Mouse (Mus musculus) heart, adult 18-20 months (tissue): ENCODE data around the gene 1110059E24Rik. TPM values are rescaled to one million over a fixed set of nuclear protein-coding genes. Genes with fewer than 3 reads are reported as not detected.
A peak's percentile ranks its signal among the peaks of the same experiment; 100 is the strongest.

Experiments
- DNase-seq, 2 experiments: peaks; one replicate each; pipeline ENCODE4 v3.0.0; 2021 to 2022; ENCODE audit warnings: mixed read lengths in 1 of 2
- total RNA-seq, 2 experiments: library from RNA; stranded (reverse); gene quantifications; 2 replicates each; pipeline ENCODE4 v1.2.3; 2021

The 1110059E24Rik gene
- total RNA-seq, 2 experiments from 2014 or later = 12.4 to 13.4 TPM

GRCm38 (mm10) chr19:21577443-21577842 is 75.3 kb downstream of the 1110059E24Rik start:
- DNase-seq = no peak

DNA sequence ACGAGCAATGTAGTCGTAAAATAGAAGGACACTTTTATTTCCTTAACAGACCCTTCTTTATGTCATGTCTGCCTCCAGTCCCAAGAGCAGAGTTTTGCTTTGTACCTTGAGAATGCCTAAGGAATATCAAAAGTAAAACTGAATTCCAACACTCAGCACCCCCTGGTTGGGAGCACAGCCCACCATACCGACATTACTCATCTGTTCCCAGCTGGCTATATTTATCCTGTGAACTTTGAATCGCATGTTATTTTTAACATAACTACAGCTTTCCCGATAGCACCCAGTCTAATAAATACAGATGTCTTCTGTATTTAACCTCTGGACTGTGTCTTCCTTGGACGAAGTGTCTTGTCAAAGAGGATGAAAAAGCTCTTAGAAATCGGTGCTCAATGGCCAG is 80.8 kb downstream of the 1110059E24Rik start:
- no peak for DNase-seq

DNA sequence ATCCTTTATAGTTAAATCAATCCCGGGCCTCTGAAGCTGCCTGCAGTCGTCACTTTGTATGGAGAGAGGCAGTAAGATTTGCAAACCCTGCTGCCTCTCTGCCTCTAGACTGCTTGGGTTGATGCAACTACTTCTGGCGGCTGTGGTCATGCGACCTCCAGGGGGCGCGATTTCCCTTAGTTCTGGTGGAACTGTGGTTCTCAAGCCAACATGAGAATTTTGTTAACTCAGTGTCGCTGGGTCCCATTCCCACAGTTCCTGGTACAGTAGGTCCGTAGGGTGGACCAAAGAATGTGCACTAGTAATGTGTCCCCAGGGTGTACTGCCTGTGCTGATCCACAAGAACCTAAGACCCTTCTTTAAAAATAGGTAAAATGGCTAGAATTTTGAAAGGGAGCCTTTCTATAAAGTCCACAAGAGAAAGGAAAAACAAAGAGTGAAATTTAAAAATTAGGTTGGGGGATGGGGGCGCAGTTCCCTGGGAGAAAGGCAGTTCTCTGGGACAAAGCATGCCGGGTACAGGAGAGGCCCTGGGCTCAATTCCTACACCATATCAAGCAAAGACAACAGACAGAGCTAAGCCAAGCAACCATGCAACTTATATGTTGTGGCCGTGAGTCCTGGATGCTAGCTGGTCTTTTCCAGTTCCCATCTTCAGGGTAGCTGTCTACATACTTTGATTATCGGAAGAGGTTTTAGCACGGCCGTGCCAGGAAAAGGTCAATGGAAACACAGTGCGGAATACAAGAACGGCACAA is 81.4 kb downstream of the 1110059E24Rik start:
- peak; percentile 85 to 94 for DNase-seq

DNA sequence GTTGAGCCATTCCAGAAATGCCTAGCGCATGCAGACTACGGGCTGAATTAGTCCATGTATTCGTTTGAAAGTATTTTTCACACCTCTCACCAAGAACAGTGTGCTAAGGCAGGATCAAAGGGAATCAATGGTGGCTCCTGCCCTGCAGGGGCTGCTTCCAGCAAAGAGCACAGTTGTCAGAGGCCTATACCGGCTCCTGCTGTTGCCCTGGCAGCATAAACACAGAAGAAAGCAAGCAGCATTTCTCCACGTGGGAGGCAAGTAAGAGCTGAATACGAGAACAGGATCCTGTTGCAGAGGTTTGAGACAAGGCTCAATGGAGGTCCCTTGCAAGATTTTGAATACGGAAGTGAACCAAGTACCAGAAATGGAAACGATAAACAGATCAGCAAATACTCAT is 82.0 kb downstream of the 1110059E24Rik start:
- DNase-seq = no peak

DNA sequence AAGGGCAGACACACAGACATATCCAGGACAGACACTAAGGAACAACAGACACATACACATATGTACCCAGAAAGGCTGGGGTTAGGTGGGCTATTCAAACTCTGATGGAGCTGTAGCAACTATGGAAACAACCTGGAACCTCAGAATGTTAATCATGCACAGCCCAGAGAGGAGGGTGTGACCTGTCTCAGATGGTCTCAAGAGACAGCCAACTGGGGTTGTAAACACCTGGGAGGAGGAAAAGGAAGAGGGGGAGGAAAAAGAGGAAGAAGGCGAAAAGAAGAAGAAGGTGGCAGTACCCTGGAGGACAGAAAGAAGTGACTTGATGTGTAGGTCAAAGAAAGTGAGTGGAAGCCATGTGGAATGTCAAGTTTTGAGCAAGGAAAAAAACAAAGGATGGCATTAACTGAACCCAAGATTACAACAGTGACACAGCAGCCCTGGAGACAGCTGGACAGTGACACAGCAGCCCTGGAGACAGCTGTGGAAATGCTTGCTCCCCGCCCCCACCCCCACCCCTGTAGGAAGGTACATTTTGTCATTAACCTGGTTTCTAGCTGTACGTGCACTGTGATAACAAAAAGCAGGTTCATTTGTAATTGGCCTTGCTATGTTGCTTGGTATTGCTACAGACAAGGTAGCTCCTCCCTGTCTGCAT is 84.1 kb downstream of the 1110059E24Rik start:
- DNase-seq = peak in 1 of 2 experiments; percentile 11

- DNase-seq = no peak
Measured at GRCm38 (mm10) chr19:21567933-21568332, 84.8 kb downstream of the 1110059E24Rik start.

DNA sequence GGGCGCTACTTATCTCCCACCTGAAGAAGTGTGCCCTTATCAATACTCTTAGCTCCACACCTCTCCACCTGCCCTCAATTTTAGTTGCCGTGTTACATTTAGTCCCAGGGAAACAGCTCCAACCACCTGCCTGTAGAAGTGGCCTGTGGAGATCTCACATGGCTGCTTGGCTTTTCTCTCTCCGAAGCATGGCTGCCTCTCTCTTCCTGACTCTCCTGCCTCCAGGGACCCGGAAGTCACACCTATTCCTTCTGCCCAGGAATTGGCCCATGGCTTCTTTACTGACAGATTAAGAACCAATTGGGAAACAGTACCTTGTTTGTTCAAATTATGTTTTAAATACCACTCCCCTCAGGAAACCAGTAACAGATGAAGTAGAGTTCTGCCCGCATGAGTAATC is 86.3 kb downstream of the 1110059E24Rik start:
- DNase-seq = no peak

GRCm38 (mm10) chr19:21564461-21564797 is 88.3 kb downstream of the 1110059E24Rik start:
- no peak for DNase-seq

DNA sequence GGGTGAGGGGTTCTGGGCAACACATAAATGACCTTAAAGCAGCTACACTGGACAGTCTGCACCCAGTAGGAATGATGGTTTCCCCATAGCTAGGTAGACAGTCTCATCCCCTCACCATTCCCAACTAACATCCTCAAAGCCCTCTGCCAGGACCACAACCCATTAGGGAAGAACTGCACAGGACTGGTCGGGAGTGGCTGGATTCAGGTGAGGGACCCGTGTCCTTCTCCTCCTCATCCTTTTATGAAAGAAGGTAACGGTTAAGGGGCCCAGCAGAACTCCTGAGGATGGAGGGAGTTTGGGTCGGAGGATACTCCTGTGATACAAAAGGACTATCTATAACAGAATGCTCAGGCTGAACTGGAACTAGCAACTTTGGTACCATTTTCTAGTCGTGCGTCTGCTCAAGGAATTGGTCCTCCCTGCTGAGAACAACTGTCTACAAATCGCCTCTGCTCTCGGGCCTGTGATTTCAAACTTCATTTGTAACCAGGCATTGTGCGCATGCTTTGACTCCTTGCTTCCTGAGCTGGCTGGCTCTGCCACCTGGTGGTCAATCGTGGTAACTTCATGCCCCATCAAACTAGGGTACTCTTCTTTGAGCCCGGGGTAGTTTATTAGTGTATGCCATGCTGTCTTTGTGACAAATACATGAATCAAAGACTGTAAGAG is 88.9 kb downstream of the 1110059E24Rik start:
- DNase-seq = peak; percentile 78 to 87

DNA sequence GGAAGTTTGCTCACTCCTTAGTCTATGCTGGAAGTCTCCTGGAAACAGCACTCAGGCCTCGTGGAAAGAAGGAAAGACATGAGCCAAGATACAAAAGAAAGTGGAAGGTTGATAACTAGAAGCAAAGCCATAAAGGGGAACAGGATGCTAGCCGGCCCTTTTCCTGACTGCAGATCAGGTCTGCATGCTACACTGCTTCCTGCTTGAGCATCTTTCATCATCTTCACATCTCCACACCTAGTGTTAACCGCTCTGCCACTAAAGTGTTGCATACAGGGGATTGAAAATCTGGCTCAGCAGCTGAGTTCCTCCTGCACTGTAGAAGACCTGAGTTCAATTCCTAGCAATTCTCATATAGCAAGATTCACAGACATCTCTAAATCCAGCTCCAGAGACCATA is 89.8 kb downstream of the 1110059E24Rik start:
- no peak for DNase-seq

DNA sequence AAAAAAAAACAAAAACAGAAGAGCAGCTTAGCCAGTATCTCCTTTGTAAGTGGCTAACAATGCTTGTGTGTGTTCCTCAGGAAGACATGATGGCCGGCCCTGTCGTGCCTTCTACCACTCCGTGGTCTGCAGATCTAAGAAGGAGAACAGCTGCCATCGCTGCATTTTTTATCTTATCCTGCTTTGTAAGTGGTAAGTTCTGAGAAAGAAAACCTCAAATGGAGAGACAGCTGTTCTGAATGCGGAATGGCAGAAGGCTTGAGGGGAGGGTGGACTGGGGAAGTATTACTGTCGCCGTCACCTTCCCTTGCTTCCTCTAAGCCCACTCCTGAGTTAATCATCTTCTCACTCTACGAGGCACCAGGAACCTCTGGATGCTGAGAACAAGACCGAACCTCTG is 100.0 kb downstream of the 1110059E24Rik start:
- no peak for DNase-seq

DNA sequence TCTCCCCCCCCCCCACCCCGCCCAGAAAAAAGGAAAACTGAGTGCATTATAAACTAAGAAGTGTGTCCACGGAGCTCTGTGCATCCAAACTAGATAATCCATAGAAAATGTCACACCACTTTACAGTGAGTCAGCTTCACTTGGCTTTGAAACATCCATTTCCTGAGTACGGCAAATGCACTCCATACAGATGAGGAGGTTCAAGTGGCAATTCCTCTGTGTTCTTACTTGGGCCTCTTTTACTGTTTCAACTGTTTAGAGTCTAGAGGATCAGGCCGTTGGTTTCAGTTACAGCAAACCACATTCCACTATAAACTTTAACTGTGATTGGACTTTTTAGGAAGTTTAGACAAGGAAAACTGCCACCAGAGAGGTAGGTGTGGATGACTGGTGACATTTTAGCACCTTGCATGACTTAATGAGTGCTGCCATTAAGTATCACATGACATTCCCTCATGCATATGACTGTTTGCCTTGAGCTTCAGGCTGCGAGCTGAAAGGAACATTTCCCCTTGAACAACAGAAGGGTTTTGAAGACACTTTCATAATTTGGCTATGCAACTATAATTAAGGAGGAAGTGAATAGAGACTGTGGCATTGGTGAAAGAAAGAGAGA is 100.7 kb downstream of the 1110059E24Rik start:
- DNase-seq = no peak

- DNase-seq = no peak
Measured at GRCm38 (mm10) chr19:21549713-21550112, 103.1 kb downstream of the 1110059E24Rik start.

DNA sequence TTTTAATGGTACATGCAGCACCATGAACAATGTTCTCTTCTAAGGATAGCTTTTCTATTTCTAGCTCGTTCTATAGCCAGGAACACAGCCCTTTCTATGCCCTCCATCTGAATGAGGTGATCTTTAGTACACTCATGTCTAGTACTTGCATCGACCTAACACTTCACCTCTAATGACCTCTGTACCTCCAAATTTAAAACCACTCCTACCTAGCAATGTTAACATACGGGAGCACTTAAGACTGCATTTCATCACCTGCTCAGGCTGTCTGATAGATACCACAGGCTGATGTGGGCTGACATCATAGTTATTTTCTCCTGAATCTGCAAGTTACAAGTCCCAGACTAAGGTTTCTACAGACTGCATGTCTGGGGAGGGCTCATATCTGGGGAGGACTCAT is 103.8 kb downstream of the 1110059E24Rik start:
- no peak for DNase-seq

DNA sequence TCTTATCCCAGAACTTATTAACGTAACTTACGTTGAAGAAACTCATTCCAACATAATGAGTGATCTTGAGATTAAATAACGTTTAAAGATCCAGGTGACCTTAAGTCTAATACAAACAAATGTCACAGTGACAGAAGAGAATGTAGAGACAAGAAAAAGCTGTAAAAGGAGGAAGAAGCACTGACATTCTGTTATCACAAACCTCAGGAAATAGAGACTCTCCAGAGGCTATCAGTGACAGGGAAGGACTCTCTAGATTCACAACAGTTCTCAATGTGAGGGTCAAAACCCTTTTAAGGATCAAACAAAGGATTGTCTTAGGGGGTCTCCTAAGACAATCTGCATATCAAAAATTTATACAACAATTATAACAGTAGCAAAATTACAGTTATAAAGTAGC is 115.7 kb downstream of the 1110059E24Rik start:
- no peak for DNase-seq

Other genes starting within 250 kb of the 1110059E24Rik start
- gene Gda, start 179.5 kb downstream of the 1110059E24Rik start, total RNA-seq = 10 to 100 TPM; 18.0 to 19.1 TPM
- gene Abhd17b, start 209 bp upstream of the 1110059E24Rik start, total RNA-seq = 10 to 100 TPM; 11.3 to 12.2 TPM
- 10 to 100 TPM; 11.0 to 11.3 TPM for gene Cemip2, start 125.4 kb upstream of the 1110059E24Rik start, total RNA-seq